Mouse (Mus musculus) heart, embryonic 16.5 days (tissue): ENCODE data around the gene Gas2l1. TPM values are rescaled to one million over a fixed set of nuclear protein-coding genes. Genes with fewer than 3 reads are reported as not detected.
A peak's percentile ranks its signal among the peaks of the same experiment; 100 is the strongest.

Experiments used
- ATAC-seq: fragments of 200-750 bp; cut with Nextera tagmentation; replicated peaks from 2 replicates; pipeline ENCODE4 v1.8.0; 2017; ENCODE audit warnings: moderate number of reproducible peaks; ENCODE audit not compliant: insufficient read depth, low FRiP score; ENCODE audit errors: extremely low read depth
- H3K27ac ChIP-seq: fragments of 300-500 bp; sonication (generic); 2 replicates; pipeline ENCODE4 v1.5.1; 2014; ENCODE audit warnings: mild to moderate bottlenecking, low read length, control low read depth, moderate library complexity
- H3K27me3 ChIP-seq: fragments of 300-500 bp; sonication (generic); 2 replicates; pipeline ENCODE4 v1.6.1; 2014; ENCODE audit warnings: low read length, mixed read lengths; ENCODE audit not compliant: control insufficient read depth, insufficient read depth
- H3K36me3 ChIP-seq: fragments of 300-500 bp; sonication (generic); 2 replicates; pipeline ENCODE4 v1.6.1; 2014; ENCODE audit not compliant: control insufficient read depth, insufficient read depth
- H3K4me1 ChIP-seq: fragments of 300-500 bp; sonication (generic); 2 replicates; pipeline ENCODE4 v1.6.1; 2014; ENCODE audit warnings: low read length, mixed read lengths; ENCODE audit not compliant: control insufficient read depth, insufficient read depth
- H3K4me2 ChIP-seq: fragments of 300-500 bp; sonication (generic); 2 replicates; pipeline ENCODE4 v1.6.1; 2014; ENCODE audit warnings: low read depth, mild to moderate bottlenecking, control low read depth, low read length
- H3K4me3 ChIP-seq: fragments of 300-500 bp; sonication (generic); 2 replicates; pipeline ENCODE4 v1.5.1; 2014; ENCODE audit warnings: mild to moderate bottlenecking, control low read depth, low read length
- H3K9ac ChIP-seq: fragments of 300-500 bp; sonication (generic); 2 replicates; pipeline ENCODE4 v1.6.1; 2014; ENCODE audit warnings: low read length, control low read depth
- H3K9me3 ChIP-seq: fragments of 300-500 bp; sonication (generic); replicated peaks from 2 replicates; pipeline ENCODE4 v1.6.1; 2016; ENCODE audit warnings: low read length; ENCODE audit not compliant: control insufficient read depth
- WGBS: fragments of 180-500 bp; shearing (Covaris S2); extraction: QIAGEN DNeasy Blood & Tissue Kit; methylation state at CpG from one replicate; pipeline ENCODE4 v1.1.7; 2014; 5-methylcytosine and 5-hydroxymethylcytosine counted together
- polyA plus RNA-seq: library from polyadenylated mRNA; unstranded; fragments of >200 nt; fragmentation: Nextera tagmentation; extraction: Ambion mirVana; gene quantifications from 2 replicates; pipeline ENCODE4 v1.2.1, GENCODE M21; 2015

Gene Gas2l1
- polyA plus RNA-seq, 1 experiment from 2014 or later: 16.4 TPM

GRCm38 (mm10) chr11:5037146-5037854, 27.8 kb downstream of the Gas2l1 start:
- Histone ChIP-seq H3K4me2 (no peak overlapping the region), H3K27ac (no peak overlapping the region), H3K9me3 (no peaks in the 10 kb centered on the region), H3K36me3 (peaks cover 27% of the 10 kb centered on the region), H3K4me3 (no peak overlapping the region), H3K27me3 (no peaks in the 10 kb centered on the region), H3K9ac (no peak overlapping the region), H3K4me1 (peaks cover 9% of the 10 kb centered on the region)
- 71% methylated on average over 8 of the region's 8 CpGs for WGBS
- no peak for ATAC-seq

GRCm38 (mm10) chr11:5035421-5035820, 29.7 kb downstream of the Gas2l1 start:
- peaks cover 5% of the 10 kb centered on the region for H3K4me1 ChIP-seq
- H3K9ac ChIP-seq: no peak overlapping the region
- no peaks in the 10 kb centered on the region for H3K27me3 ChIP-seq
- H3K4me2 ChIP-seq: no peak overlapping the region
- ATAC-seq: no peak
- no peak overlapping the region for H3K4me3 ChIP-seq
- no peak overlapping the region for H3K27ac ChIP-seq
- no peaks in the 10 kb centered on the region for H3K9me3 ChIP-seq
- 93% methylated on average over 4 of the region's 4 CpGs for WGBS
- H3K36me3 ChIP-seq: peaks cover 40% of the 10 kb centered on the region

GRCm38 (mm10) chr11:5033136-5033535, 32.0 kb downstream of the Gas2l1 start:
- no peaks in the 10 kb centered on the region for H3K9me3 ChIP-seq
- no peak overlapping the region for H3K9ac ChIP-seq
- H3K4me1 ChIP-seq: peaks cover 5% of the 10 kb centered on the region
- peak; percentile 80 for ATAC-seq
- WGBS: 49% methylated on average over 3 of the region's 3 CpGs
- H3K4me3 ChIP-seq: no peak overlapping the region
- H3K4me2 ChIP-seq: no peak overlapping the region
- no peak overlapping the region for H3K27ac ChIP-seq
- no peaks in the 10 kb centered on the region for H3K27me3 ChIP-seq
- peaks cover 41% of the 10 kb centered on the region for H3K36me3 ChIP-seq

DNA sequence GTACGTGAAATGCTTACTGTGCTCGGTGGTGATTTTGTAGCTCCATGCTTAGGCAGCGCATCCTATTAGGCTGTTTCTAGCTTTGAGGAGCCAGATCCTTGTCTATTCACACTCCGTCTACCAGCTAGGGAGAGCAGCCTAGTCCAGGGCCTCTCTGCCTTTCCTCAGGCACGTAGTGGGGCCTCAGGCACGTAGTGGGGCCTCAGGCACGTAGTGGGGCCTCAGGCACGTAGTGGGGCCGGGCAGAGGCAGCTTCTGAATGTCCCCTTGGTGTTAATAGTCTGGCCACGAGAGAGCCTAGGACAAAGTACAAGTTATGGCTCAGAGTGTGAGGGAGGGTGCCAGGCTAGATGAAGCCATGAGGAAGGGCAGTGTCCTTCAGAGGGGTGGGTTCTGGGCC, 32.4 kb downstream of the Gas2l1 start:
- 93% methylated on average over 10 of the region's 10 CpGs for WGBS
- no peak overlapping the region for H3K4me2 ChIP-seq
- H3K4me1 ChIP-seq: peaks cover 5% of the 10 kb centered on the region
- H3K27ac ChIP-seq: no peak overlapping the region
- no peaks in the 10 kb centered on the region for H3K27me3 ChIP-seq
- no peaks in the 10 kb centered on the region for H3K9me3 ChIP-seq
- H3K4me3 ChIP-seq: no peak overlapping the region
- no peak for ATAC-seq
- H3K9ac ChIP-seq: no peak overlapping the region
- H3K36me3 ChIP-seq: peaks cover 41% of the 10 kb centered on the region

DNA sequence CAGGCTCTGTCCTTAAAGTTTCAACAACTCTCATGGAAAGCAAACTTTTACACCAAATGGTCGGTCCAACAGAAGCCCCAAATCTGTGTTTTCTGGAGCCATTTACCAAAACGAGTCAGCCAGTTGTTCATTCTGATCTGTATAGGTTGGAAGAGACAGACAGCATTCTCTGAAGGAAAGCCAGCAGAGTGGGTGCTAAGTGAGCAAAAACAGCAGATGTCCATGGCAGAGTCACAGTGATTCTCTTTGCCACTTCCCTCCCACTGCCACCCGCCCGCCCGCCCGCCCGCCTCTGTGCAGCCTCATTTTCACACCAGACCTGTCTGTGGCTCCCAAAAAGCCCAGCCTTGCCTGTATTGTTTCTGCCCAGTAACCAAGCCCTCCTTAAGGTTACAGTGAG, 36.9 kb downstream of the Gas2l1 start:
- Histone ChIP-seq H3K9me3 (no peaks in the 10 kb centered on the region), H3K4me1 (no peaks in the 10 kb centered on the region; the same call in 1 of the 2 replicates), H3K27me3 (no peaks in the 10 kb centered on the region), H3K4me2 (no peak overlapping the region), H3K9ac (no peak overlapping the region), H3K4me3 (no peak overlapping the region), H3K27ac (no peak overlapping the region), H3K36me3 (peaks cover 43% of the 10 kb centered on the region)
- WGBS: 87% methylated on average over 7 of the region's 7 CpGs
- ATAC-seq: no peak

GRCm38 (mm10) chr11:5025108-5025507, 40.0 kb downstream of the Gas2l1 start:
- Histone ChIP-seq H3K36me3 (peaks cover 33% of the 10 kb centered on the region), H3K4me2 (no peak overlapping the region)

DNA sequence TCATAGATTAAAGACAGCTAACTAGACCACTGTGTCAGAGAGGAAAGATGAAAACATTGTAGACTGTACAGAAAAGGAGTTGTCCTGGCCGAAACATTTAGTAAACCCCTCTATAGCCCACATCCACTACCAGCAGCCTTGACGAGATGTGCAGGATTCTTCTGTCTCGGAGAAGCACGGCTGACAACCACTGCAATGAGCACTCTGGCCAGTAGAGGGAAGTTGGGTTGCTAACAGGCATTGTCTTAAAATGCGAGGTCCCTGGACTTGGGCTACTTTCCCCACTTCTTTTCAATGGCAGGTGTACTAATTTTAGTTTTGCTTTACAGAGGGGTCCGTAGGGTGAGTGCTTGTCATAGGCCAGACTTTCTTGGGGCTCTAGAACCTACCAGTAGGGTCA, 47.6 kb downstream of the Gas2l1 start:
- Histone ChIP-seq H3K4me3 (no peak overlapping the region), H3K27ac (no peak overlapping the region), H3K9ac (no peak overlapping the region), H3K27me3 (no peaks in the 10 kb centered on the region), H3K9me3 (no peaks in the 10 kb centered on the region), H3K4me1 (no peaks in the 10 kb centered on the region), H3K4me2 (no peak overlapping the region), H3K36me3 (peaks cover 42% of the 10 kb centered on the region)
- ATAC-seq: no peak
- 49% methylated on average over 6 of the region's 6 CpGs for WGBS

More at GRCm38 (mm10) chr11:5025108-5025507, 40.0 kb downstream of the Gas2l1 start:
- H3K9ac ChIP-seq: no peak overlapping the region
- no peak overlapping the region for H3K4me3 ChIP-seq
- no peak overlapping the region for H3K27ac ChIP-seq
- WGBS: 90% methylated on average over 1 of the region's 1 CpGs
- no peaks in the 10 kb centered on the region for H3K4me1 ChIP-seq
- no peaks in the 10 kb centered on the region for H3K27me3 ChIP-seq
- H3K9me3 ChIP-seq: no peaks in the 10 kb centered on the region
- no peak for ATAC-seq

GRCm38 (mm10) chr11:5016286-5016685, 48.8 kb downstream of the Gas2l1 start:
- no peak for ATAC-seq
- no peaks in the 10 kb centered on the region for H3K4me1 ChIP-seq
- 85% methylated on average over 5 of the region's 5 CpGs for WGBS

GRCm38 (mm10) chr11:5015720-5016119, 49.4 kb downstream of the Gas2l1 start:
- no peak overlapping the region for H3K4me3 ChIP-seq
- H3K4me1 ChIP-seq: no peaks in the 10 kb centered on the region
- H3K4me2 ChIP-seq: no peak overlapping the region
- H3K36me3 ChIP-seq: peaks cover 39% of the 10 kb centered on the region
- no peaks in the 10 kb centered on the region for H3K9me3 ChIP-seq
- 33% methylated on average over 2 of the region's 2 CpGs for WGBS
- no peak overlapping the region for H3K27ac ChIP-seq
- peak; percentile 66; the same call in 1 of the 2 replicates for ATAC-seq
- H3K27me3 ChIP-seq: no peaks in the 10 kb centered on the region
- no peak overlapping the region for H3K9ac ChIP-seq

More at GRCm38 (mm10) chr11:5016286-5016685, 48.8 kb downstream of the Gas2l1 start:
- Histone ChIP-seq H3K9me3 (no peaks in the 10 kb centered on the region), H3K4me3 (no peak overlapping the region), H3K27ac (no peak overlapping the region), H3K36me3 (peaks cover 39% of the 10 kb centered on the region), H3K9ac (no peak overlapping the region), H3K27me3 (no peaks in the 10 kb centered on the region), H3K4me2 (no peak overlapping the region)
